Mouse (Mus musculus) liver, embryonic 14.5 days (tissue): ENCODE measurements around the gene Myo1g. TPM values are rescaled to one million over a fixed set of nuclear protein-coding genes. Genes with fewer than 3 reads are reported as not detected.

Source experiments
- ATAC-seq: fragments of 200-750 bp; cut with Nextera tagmentation; 2 replicates; pipeline ENCODE4 v1.8.0; 2017; ENCODE audit warnings: moderate number of reproducible peaks, mild to moderate bottlenecking, moderate library complexity; ENCODE audit not compliant: insufficient read depth
- DNase-seq, 3 experiments: peaks; one replicate each; pipeline ENCODE4 v3.0.0-alpha.2; 2012 to 2013; ENCODE audit warnings: low read depth in 3 of 3, low spot score in 3 of 3
- H3K27ac ChIP-seq: fragments of 300-500 bp; sonication (generic); 2 replicates; pipeline ENCODE4 v1.5.1; 2014; ENCODE audit warnings: moderate library complexity, mild to moderate bottlenecking, control low read depth, inconsistent platforms
- H3K27me3 ChIP-seq: fragments of 300-500 bp; sonication (generic); 2 replicates; pipeline ENCODE4 v1.6.1; 2014; ENCODE audit warnings: mild to moderate bottlenecking, low read length, moderate library complexity; ENCODE audit not compliant: control insufficient read depth, insufficient read depth
- H3K36me3 ChIP-seq: fragments of 300-500 bp; sonication (generic); replicated peaks from 2 replicates; pipeline ENCODE4 v1.6.1; 2014; ENCODE audit warnings: low read depth; ENCODE audit not compliant: control insufficient read depth, insufficient read depth
- H3K4me1 ChIP-seq, 2 experiments: fragments of 200-500 bp in 1 of 2; fragments of 300-500 bp in 1 of 2; sonication (generic) in 1 of 2; replicated peaks; 2 replicates each; pipeline ENCODE4 v1.6.1; 2012 to 2014; ENCODE audit warnings: antibody characterized with exemption in 1 of 2, inconsistent platforms in 1 of 2, low read length in 1 of 2; ENCODE audit not compliant: control insufficient read depth in 2 of 2, insufficient read depth in 2 of 2
- H3K4me2 ChIP-seq: fragments of 300-500 bp; sonication (generic); 2 replicates; pipeline ENCODE4 v1.6.1; 2014; ENCODE audit warnings: low read depth, mild to moderate bottlenecking, control low read depth, moderate library complexity
- H3K4me3 ChIP-seq, 2 experiments: fragments of 200-500 bp in 1 of 2; fragments of 300-500 bp in 1 of 2; sonication (generic) in 1 of 2; 2 replicates each; pipeline ENCODE4 v1.5.1; 2012 to 2014; ENCODE audit warnings: low read depth in 2 of 2, low read length in 2 of 2, mild to moderate bottlenecking in 2 of 2, control low read depth in 1 of 2, inconsistent platforms in 1 of 2, moderate library complexity in 1 of 2; ENCODE audit not compliant: insufficient read depth in 1 of 2
- H3K9ac ChIP-seq: fragments of 300-500 bp; sonication (generic); replicated peaks from 2 replicates; pipeline ENCODE4 v1.6.1; 2014; ENCODE audit warnings: mild to moderate bottlenecking, control low read depth, moderate library complexity
- H3K9me3 ChIP-seq: fragments of 300-500 bp; sonication (generic); 2 replicates; pipeline ENCODE4 v1.6.1; 2016; ENCODE audit warnings: low read length, mixed read lengths; ENCODE audit not compliant: control insufficient read depth
- CTCF ChIP-seq: IDR thresholded peaks from 2 replicates; pipeline ENCODE4 v1.5.1; 2016; ENCODE audit warnings: antibody characterized with exemption, low read depth, control low read depth
- EP300 ChIP-seq: IDR thresholded peaks from 2 replicates; pipeline ENCODE4 v1.6.1; 2016; ENCODE audit warnings: antibody characterized with exemption, low read depth
- WGBS: fragments of 180-500 bp; shearing (Covaris S2); extraction: QIAGEN DNeasy Blood & Tissue Kit; methylation state at CpG from one replicate; pipeline ENCODE4 v1.1.7; 2014; ENCODE audit not compliant: insufficient replicate concordance; 5-methylcytosine and 5-hydroxymethylcytosine counted together
- polyA plus RNA-seq, 2 experiments: library from polyadenylated mRNA; depleted of rRNA in 1 of 2; stranded (reverse) in 1 of 2; unstranded in 1 of 2; fragments of >200 nt; fragmentation: Nextera tagmentation in 1 of 2; extraction: Ambion mirVana in 1 of 2; gene quantifications; 2 replicates each; pipeline versions ENCODE4 v1.2.1 to v1.2.3; 2012 to 2014

Gene Myo1g
- polyA plus RNA-seq, 2 experiments = 5.7 to 7.0 TPM

DNA sequence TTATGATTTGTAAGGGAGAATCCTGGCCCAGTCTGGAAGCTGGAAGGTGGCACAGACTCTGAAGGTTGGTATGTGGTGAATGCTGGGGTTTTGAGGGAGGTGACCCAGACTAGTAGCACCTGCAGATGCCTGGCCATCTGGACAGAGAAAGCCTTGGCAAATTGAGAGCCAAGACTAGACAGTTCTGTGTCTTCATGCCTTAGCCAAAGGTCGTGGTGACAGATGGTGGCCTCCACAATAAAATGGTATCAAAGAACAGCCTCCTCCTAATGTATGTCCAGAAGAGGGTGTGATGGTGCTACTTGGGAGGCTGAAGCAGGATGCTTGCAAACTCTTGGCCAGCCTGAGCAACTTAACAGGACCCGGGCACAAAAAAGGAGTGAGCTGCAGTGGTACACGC lies 16.5 kb downstream of the Myo1g start:
- no peak for DNase-seq
- Histone ChIP-seq H3K4me2 (no peak overlapping the region), H3K36me3 (no peaks in the 10 kb centered on the region), H3K9ac (no peak overlapping the region), H3K27ac (no peak overlapping the region), H3K4me3 (no peak overlapping the region), H3K4me1 (peaks cover 0 to 2% of the 10 kb centered on the region in 2 experiments; a peak in 1 of 4 replicates), H3K27me3 (no peaks in the 10 kb centered on the region), H3K9me3 (no peaks in the 10 kb centered on the region)
- TF ChIP-seq CTCF = no peak
- TF ChIP-seq EP300 = no peak
- ATAC-seq = no peak
- WGBS = 51% methylated on average over 3 of the region's 3 CpGs

DNA sequence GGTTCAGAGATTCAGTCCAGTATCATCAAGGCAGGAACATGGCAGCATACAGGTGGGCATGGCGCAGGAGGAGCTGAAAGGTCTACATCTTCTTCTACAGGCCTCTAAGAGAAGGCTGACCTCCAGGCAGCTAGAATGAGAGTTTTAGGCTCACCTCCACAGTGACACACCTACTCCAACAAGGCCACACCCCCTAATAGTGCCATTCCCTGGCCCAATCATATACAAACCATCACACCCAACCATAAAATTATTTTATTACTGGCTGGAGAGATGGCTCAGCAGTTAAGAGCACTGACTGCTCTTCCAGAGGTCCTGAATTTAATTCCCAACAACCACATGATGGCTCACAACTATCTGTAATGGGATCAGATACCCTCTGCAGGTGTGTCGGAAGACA lies 18.3 kb downstream of the Myo1g start:
- TF ChIP-seq EP300 (no peak), CTCF (no peak)
- H3K27ac ChIP-seq = no peak overlapping the region
- peaks cover 0 to 2% of the 10 kb centered on the region in 2 experiments; a peak in 1 of 4 replicates for H3K4me1 ChIP-seq
- H3K9ac ChIP-seq = no peak overlapping the region
- no peak for ATAC-seq
- DNase-seq = no peak
- WGBS = 81% methylated on average over 2 of the region's 2 CpGs
- no peak overlapping the region for H3K4me2 ChIP-seq
- H3K36me3 ChIP-seq = no peaks in the 10 kb centered on the region
- no peaks in the 10 kb centered on the region for H3K9me3 ChIP-seq
- no peak overlapping the region for H3K4me3 ChIP-seq
- H3K27me3 ChIP-seq = no peaks in the 10 kb centered on the region

- Histone ChIP-seq H3K9ac (no peak overlapping the region), H3K4me2 (no peak overlapping the region), H3K4me1 (no peaks in the 10 kb centered on the region), H3K4me3 (no peak overlapping the region), H3K9me3 (no peaks in the 10 kb centered on the region), H3K36me3 (no peaks in the 10 kb centered on the region), H3K27me3 (no peaks in the 10 kb centered on the region), H3K27ac (no peak overlapping the region)
- 63% methylated on average over 12 of the region's 12 CpGs for WGBS
- no peak for ATAC-seq
- no peak for DNase-seq
- TF ChIP-seq CTCF (no peak), EP300 (no peak)
These were observed 23.3 kb downstream of the Myo1g start for GRCm38 (mm10) chr11:6497311-6497948.

- ATAC-seq = peak; percentile 78
- 36% methylated on average over 6 of the region's 6 CpGs for WGBS
- TF ChIP-seq CTCF (peak; percentile 91), EP300 (no peak)
These were observed 30.9 kb downstream of the Myo1g start for GRCm38 (mm10) chr11:6489691-6490503.

DNA sequence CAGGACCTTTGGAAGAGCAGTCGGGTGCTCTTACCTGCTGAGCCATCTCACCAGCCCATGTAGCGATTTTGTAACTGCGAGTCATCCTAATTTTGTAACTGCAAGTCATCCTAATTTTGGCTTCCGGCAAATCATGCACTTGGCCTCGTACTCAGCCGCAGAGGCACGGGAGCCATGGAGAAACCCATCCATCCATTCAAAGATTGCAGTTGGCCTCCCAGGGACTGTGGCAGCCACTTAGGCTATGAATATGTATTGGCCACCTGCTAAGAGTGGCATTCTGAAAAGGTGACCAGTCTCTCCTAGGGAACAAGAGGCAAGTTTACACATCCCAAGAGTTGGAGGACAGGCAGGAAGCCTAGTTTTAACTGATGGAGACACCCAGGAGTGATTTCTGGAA lies 31.5 kb downstream of the Myo1g start:
- no peak for TF ChIP-seq CTCF
- TF ChIP-seq EP300 = no peak
- ATAC-seq = no peak
- no peak for DNase-seq
- WGBS = 85% methylated on average over 7 of the region's 7 CpGs
- Histone ChIP-seq H3K9ac (no peak overlapping the region), H3K36me3 (no peaks in the 10 kb centered on the region), H3K4me1 (no peaks in the 10 kb centered on the region; a peak in 1 of 4 replicates), H3K27me3 (no peaks in the 10 kb centered on the region), H3K4me2 (no peak overlapping the region), H3K27ac (no peak overlapping the region), H3K4me3 (no peak overlapping the region), H3K9me3 (no peaks in the 10 kb centered on the region)

More at GRCm38 (mm10) chr11:6489691-6490503, 30.9 kb downstream of the Myo1g start:
- no peak overlapping the region for H3K27ac ChIP-seq
- H3K36me3 ChIP-seq = no peaks in the 10 kb centered on the region
- H3K9me3 ChIP-seq = no peaks in the 10 kb centered on the region
- no peak overlapping the region for H3K4me2 ChIP-seq
- H3K4me3 ChIP-seq = no peak overlapping the region
- H3K27me3 ChIP-seq = no peaks in the 10 kb centered on the region
- no peak overlapping the region for H3K9ac ChIP-seq
- H3K4me1 ChIP-seq = no peaks in the 10 kb centered on the region
- DNase-seq = peak; percentile 35 to 54 (median 35)
